Mouse (Mus musculus) embryonic facial prominence, embryonic 14.5 days (tissue): ENCODE data around the gene Stum. TPM values are rescaled to one million over a fixed set of nuclear protein-coding genes. Genes with fewer than 3 reads are reported as not detected.
"Not testable (repeated sequence)": the region's sequence is repeated elsewhere in the genome, so short reads cannot be mapped to it uniquely, and the experiment has no call there.

Experiments used
- ATAC-seq: fragments of 200-750 bp; cut with Nextera tagmentation; 2 replicates; pipeline ENCODE4 v1.8.0; 2017; ENCODE audit warnings: low read depth, moderate number of reproducible peaks, moderate TSS enrichment
- DNase-seq: peaks from one replicate; pipeline ENCODE4 v3.0.0-alpha.2; 2015; ENCODE audit warnings: low spot score
- H3K27ac ChIP-seq: fragments of 300-500 bp; sonication (generic); replicated peaks from 2 replicates; pipeline ENCODE4 v1.5.1; 2014; ENCODE audit warnings: low read depth, mild to moderate bottlenecking, low read length, moderate library complexity
- H3K27me3 ChIP-seq: fragments of 300-500 bp; sonication (generic); replicated peaks from 2 replicates; pipeline ENCODE4 v1.6.1; 2014; ENCODE audit warnings: low read length; ENCODE audit not compliant: control insufficient read depth, insufficient read depth
- H3K36me3 ChIP-seq: fragments of 300-500 bp; sonication (generic); 2 replicates; pipeline ENCODE4 v1.6.1; 2014; ENCODE audit warnings: low read length, mixed read lengths; ENCODE audit not compliant: control insufficient read depth, insufficient read depth
- H3K4me1 ChIP-seq: fragments of 300-500 bp; sonication (generic); 2 replicates; pipeline ENCODE4 v1.6.1; 2014; ENCODE audit warnings: antibody characterized with exemption, low read length; ENCODE audit not compliant: control insufficient read depth, insufficient read depth
- H3K4me2 ChIP-seq: fragments of 300-500 bp; sonication (generic); 2 replicates; pipeline ENCODE4 v1.6.1; 2014; ENCODE audit warnings: low read depth, mild to moderate bottlenecking, low read length, moderate library complexity, mixed read lengths
- H3K4me3 ChIP-seq: fragments of 300-500 bp; sonication (generic); 2 replicates; pipeline ENCODE4 v1.5.1; 2014; ENCODE audit warnings: low read depth, mild to moderate bottlenecking, low read length
- H3K9ac ChIP-seq: fragments of 300-500 bp; sonication (generic); 2 replicates; pipeline ENCODE4 v1.6.1; 2014; ENCODE audit warnings: low read depth, mild to moderate bottlenecking, low read length, moderate library complexity, mixed read lengths
- H3K9me3 ChIP-seq: fragments of 300-500 bp; sonication (generic); 2 replicates; pipeline ENCODE4 v1.6.1; 2016; ENCODE audit warnings: low read length; ENCODE audit not compliant: control insufficient read depth
- WGBS: fragments of 180-500 bp; shearing (Covaris S2); extraction: QIAGEN DNeasy Blood & Tissue Kit; methylation state at CpG from one replicate; pipeline ENCODE4 v1.1.7; 2014; 5-methylcytosine and 5-hydroxymethylcytosine counted together
- polyA plus RNA-seq: library from polyadenylated mRNA; unstranded; fragments of >200 nt; fragmentation: Nextera tagmentation; extraction: Ambion mirVana; gene quantifications from 2 replicates; pipeline ENCODE4 v1.2.1, GENCODE M21; 2014

Stum gene
- polyA plus RNA-seq, 1 experiment from 2014 or later: 4.0 TPM

DNA sequence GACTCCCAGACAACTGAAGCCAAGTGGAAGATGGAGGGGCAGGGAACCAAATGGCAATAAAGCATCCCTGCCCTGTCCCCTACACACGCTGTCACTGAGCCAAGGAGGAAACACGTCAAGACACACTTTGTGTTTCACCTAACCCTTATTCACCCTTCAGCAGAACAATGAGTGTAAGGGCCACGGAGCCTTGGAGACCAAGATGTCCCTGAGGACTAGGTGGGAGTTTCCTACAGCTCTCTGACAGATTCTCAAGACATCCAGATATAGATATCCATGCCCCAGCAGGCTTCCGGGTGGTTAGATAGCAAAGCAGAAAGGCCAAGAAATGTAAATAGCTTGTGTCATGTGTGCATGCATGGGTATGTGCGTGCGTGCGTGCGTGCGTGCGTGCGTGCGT, 89.4 kb downstream of the Stum start:
- Histone ChIP-seq H3K9me3 (no peaks in the 10 kb centered on the region), H3K27me3 (no peaks in the 10 kb centered on the region), H3K4me1 (peaks cover 11% of the 10 kb centered on the region), H3K9ac (no peak overlapping the region), H3K36me3 (no peaks in the 10 kb centered on the region), H3K4me2 (no peak overlapping the region), H3K27ac (no peak overlapping the region), H3K4me3 (no peak overlapping the region)
- no peak for ATAC-seq
- DNase-seq: no peak
- 88% methylated on average over 12 of the region's 12 CpGs for WGBS

DNA sequence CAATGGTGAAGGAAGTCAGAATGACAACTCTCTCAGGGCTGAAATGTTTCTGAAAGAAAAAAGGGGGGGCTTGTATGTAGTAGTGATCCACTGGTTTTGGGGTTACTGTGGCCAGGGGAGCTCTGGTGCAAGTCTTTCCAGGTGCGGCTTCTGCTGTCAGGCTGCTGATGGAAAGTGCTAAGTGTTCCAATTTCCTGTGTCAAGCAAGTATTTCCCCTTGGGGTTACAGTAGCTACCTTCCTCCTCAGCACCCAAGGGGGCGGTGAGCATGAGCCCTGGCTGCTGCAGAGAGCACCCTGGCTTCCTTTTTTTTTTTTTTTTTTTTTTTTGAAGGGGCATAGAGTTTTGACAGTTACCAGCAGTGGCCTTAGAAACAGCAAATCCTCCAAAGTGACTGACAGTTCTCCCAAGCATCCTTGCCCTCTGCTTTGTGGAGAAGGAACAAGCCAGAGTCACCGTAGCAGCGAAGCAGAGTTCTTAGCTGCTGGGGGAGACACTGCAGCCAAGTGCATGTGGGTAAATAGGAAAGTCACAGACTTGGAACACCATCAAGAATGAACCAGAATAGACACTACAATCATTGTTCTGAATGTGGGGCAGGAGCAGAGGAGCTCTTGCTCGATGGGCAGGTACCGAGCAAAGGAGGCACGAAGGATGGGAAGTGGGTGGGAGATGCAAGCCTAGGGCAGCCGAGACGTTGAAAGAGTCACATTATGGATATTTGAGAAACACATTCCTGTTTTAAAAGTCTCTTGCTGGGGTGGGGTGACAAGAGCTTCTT, 90.1 kb downstream of the Stum start:
- Histone ChIP-seq H3K27ac (no peak overlapping the region), H3K9me3 (no peaks in the 10 kb centered on the region), H3K36me3 (no peaks in the 10 kb centered on the region), H3K9ac (no peak overlapping the region), H3K4me3 (no peak overlapping the region), H3K27me3 (no peaks in the 10 kb centered on the region), H3K4me2 (no peak overlapping the region), H3K4me1 (peaks cover 18% of the 10 kb centered on the region)
- WGBS: 69% methylated on average over 9 of the region's 9 CpGs
- no peak for ATAC-seq
- DNase-seq: no peak

DNA sequence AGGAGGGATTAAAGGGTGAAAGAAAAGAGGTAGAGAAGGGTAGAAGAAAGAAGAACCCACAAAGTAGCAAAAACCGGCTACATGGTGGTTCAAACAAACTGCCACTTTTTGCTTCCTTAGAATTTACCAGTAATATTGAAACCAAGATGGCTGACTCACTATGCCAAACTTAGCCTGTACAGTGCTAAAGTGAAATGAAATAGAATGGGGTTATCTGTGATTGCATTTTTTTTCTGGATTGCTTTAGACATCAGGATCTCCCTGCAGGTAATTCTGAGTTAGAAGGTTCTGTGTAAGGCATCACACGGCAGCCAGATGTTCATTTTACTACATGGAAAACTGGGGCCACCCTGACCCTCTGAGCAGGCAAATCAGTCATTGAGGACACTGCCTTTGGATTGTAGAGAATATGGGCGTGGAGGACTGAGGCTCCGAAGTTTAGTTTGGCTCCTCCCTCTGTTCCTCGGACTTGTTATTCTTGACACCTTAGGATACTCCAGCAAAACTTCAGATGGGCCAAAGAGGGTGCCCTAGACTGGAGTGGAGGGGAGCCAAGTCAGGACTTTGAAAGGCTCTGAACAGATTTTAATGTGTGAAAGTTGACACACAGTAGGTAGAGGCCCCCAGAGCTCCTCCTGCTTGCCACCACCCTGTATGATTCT, 91.0 kb downstream of the Stum start:
- Histone ChIP-seq H3K9me3 (no peaks in the 10 kb centered on the region), H3K27ac (no peak overlapping the region), H3K36me3 (no peaks in the 10 kb centered on the region), H3K4me2 (no peak overlapping the region), H3K9ac (no peak overlapping the region), H3K27me3 (no peaks in the 10 kb centered on the region), H3K4me1 (peaks cover 21% of the 10 kb centered on the region), H3K4me3 (no peak overlapping the region)
- ATAC-seq (no peak), DNase-seq (no peak)
- WGBS: 85% methylated on average over 5 of the region's 5 CpGs

GRCm38 (mm10) chr1:180391575-180391945, 91.7 kb downstream of the Stum start:
- H3K4me3 ChIP-seq: no peak overlapping the region
- no peak overlapping the region for H3K4me2 ChIP-seq
- DNase-seq: no peak
- no peak for ATAC-seq
- peaks cover 21% of the 10 kb centered on the region for H3K4me1 ChIP-seq
- no peak overlapping the region for H3K9ac ChIP-seq
- no peak overlapping the region for H3K27ac ChIP-seq
- WGBS: 83% methylated on average over 4 of the region's 4 CpGs
- no peaks in the 10 kb centered on the region for H3K9me3 ChIP-seq
- H3K27me3 ChIP-seq: no peaks in the 10 kb centered on the region
- no peaks in the 10 kb centered on the region for H3K36me3 ChIP-seq

- no peaks in the 10 kb centered on the region for H3K27me3 ChIP-seq
- H3K4me2 ChIP-seq: no peak overlapping the region
- H3K9ac ChIP-seq: no peak overlapping the region
- peaks cover 21% of the 10 kb centered on the region for H3K4me1 ChIP-seq
- no peak overlapping the region for H3K4me3 ChIP-seq
- WGBS: 77% methylated on average over 10 of the region's 10 CpGs
- no peak overlapping the region for H3K27ac ChIP-seq
- no peaks in the 10 kb centered on the region for H3K9me3 ChIP-seq
- ATAC-seq: no peak
- no peak for DNase-seq
- H3K36me3 ChIP-seq: no peaks in the 10 kb centered on the region
Observed at GRCm38 (mm10) chr1:180390746-180391574, 92.3 kb downstream of the Stum start.

DNA sequence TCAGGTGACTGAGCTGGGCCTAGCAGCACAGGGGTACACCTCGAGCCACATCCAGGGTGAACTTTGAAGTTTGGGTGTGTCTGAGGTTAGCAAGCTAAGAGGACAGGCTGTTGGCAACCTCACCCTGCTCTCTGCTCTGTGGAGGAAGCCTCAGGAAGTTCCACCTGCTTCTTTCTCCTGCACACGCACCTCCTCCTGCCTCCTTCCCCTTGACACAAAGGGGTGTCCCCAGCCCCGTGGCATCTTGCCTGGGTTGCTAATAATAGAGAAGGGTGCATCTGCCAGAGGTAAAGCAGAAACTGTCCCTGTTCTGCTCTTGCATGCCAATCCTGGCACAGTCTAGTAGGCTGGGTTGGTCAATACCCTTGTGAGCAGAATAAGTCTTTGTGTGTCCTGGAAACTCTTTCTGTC, 93.0 kb downstream of the Stum start:
- WGBS: 73% methylated on average over 3 of the region's 3 CpGs
- no peak overlapping the region for H3K4me3 ChIP-seq
- no peaks in the 10 kb centered on the region for H3K36me3 ChIP-seq
- no peak overlapping the region for H3K4me2 ChIP-seq
- no peak overlapping the region for H3K27ac ChIP-seq
- H3K9ac ChIP-seq: no peak overlapping the region
- DNase-seq (no peak), ATAC-seq (no peak)
- no peaks in the 10 kb centered on the region for H3K9me3 ChIP-seq
- H3K4me1 ChIP-seq: peaks cover 21% of the 10 kb centered on the region
- H3K27me3 ChIP-seq: no peaks in the 10 kb centered on the region

GRCm38 (mm10) chr1:180389213-180389760, 94.0 kb downstream of the Stum start:
- 0 out of 2 replicates have a peak overlapping the region, but pooled peaks have one; percentile 93 for H3K27ac ChIP-seq
- ATAC-seq: not testable (repeated sequence)
- 85% methylated on average over 11 of the region's 11 CpGs for WGBS

DNA sequence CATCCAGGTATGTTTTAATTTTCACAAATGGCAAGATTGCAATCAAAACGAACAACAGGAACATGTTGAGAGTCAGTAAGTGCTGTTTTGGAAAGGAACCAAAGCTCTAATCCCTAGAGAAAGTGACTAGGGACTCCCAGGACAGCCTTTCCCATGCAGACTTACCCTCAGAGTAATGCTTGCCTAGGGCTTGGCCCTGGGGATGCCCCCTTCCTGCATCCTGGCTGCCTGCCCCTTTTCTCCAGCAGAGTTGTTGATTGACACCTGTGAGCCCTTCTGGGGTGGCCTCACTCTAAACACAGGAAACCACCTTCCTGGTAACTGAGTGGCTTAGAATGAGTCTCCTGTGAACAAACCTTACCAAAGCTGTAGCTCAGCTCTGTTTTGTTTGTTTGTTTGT, 94.8 kb downstream of the Stum start:
- no peak; the same call in 1 of the 2 replicates for ATAC-seq
- Histone ChIP-seq H3K9me3 (no peaks in the 10 kb centered on the region), H3K4me2 (peak overlapping the region; percentile 71), H3K4me3 (no peak overlapping the region), H3K36me3 (no peaks in the 10 kb centered on the region), H3K27me3 (no peaks in the 10 kb centered on the region), H3K4me1 (peaks cover 21% of the 10 kb centered on the region), H3K9ac (no peak overlapping the region), H3K27ac (peak overlapping the region; percentile 93)
- DNase-seq: no peak
- WGBS: 40% methylated on average over 1 of the region's 1 CpGs

More at GRCm38 (mm10) chr1:180389213-180389760, 94.0 kb downstream of the Stum start:
- DNase-seq, H3K4me2 ChIP-seq, H3K36me3 ChIP-seq, H3K9me3 ChIP-seq, H3K27me3 ChIP-seq, H3K4me3 ChIP-seq, H3K9ac ChIP-seq: not testable (repeated sequence)
- peaks cover 21% of the 10 kb centered on the region for H3K4me1 ChIP-seq
